Mouse (Mus musculus) thymus, postnatal 36 days (tissue): ENCODE data around the gene Atg9a.

Source experiments
- DNase-seq, 2 experiments: peaks; one replicate each; pipeline ENCODE4 v3.0.0; 2022; ENCODE audit warnings: mixed read lengths in 2 of 2

Gene Atg9a

GRCm38 (mm10) chr1:75160256-75160617 is 31.8 kb downstream of the Atg9a start:
- no peak for DNase-seq

- DNase-seq: no peak
These were observed 32.3 kb downstream of the Atg9a start for GRCm38 (mm10) chr1:75159540-75160255.

- no peak for DNase-seq
These were observed 33.0 kb downstream of the Atg9a start for GRCm38 (mm10) chr1:75158990-75159389.

GRCm38 (mm10) chr1:75155837-75156236 is 36.2 kb downstream of the Atg9a start:
- DNase-seq: no peak

GRCm38 (mm10) chr1:75148727-75149126 is 43.3 kb downstream of the Atg9a start:
- DNase-seq: no peak

- DNase-seq: no peak
These were observed 44.4 kb downstream of the Atg9a start for GRCm38 (mm10) chr1:75147411-75148135.

GRCm38 (mm10) chr1:75145589-75145988 is 46.4 kb downstream of the Atg9a start:
- no peak for DNase-seq

- peak; percentile 97 for DNase-seq
These were observed 49.4 kb downstream of the Atg9a start, which contains the start of the genes Cnppd1 and Retreg2 for GRCm38 (mm10) chr1:75142301-75143261. TSS of gene Cnppd1 (minus strand) at chr1:75142711. TSS of gene Retreg2 (plus strand) at chr1:75142778.

- peak; percentile 77 to 82 for DNase-seq
These were observed 50.4 kb downstream of the Atg9a start for GRCm38 (mm10) chr1:75141486-75142190.

- peak in 1 of 2 experiments; percentile 9 for DNase-seq
These were observed 51.3 kb downstream of the Atg9a start for GRCm38 (mm10) chr1:75140601-75141190.

- DNase-seq: no peak
These were observed 53.5 kb downstream of the Atg9a start for GRCm38 (mm10) chr1:75138448-75138847.

GRCm38 (mm10) chr1:75136730-75137129 is 55.3 kb downstream of the Atg9a start:
- no peak for DNase-seq

- DNase-seq: no peak
These were observed 55.7 kb downstream of the Atg9a start for GRCm38 (mm10) chr1:75136293-75136692.

- no peak for DNase-seq
These were observed 58.4 kb downstream of the Atg9a start, which contains the start of gene Slc23a3 for GRCm38 (mm10) chr1:75133421-75134207. TSS of gene Slc23a3 (minus strand) at chr1:75133890.
